Mouse (Mus musculus) brain, adult 2 months (tissue): ENCODE results near the gene Ptcra.

Experiments used
- DNase-seq: peaks from one replicate; pipeline ENCODE4 v3.0.0; 2011; ENCODE audit warnings: low read depth, low spot score

The Ptcra gene

GRCm38 (mm10) chr17:46725731-46726645, 37.5 kb downstream of the Ptcra start:
- peak; percentile 91 for DNase-seq

- DNase-seq, result peak; percentile 47
Measured at GRCm38 (mm10) chr17:46725273-46725672, 38.2 kb downstream of the Ptcra start.

- DNase-seq, result no peak
Measured at GRCm38 (mm10) chr17:46724477-46725084, 38.9 kb downstream of the Ptcra start.

GRCm38 (mm10) chr17:46721077-46721476, 42.4 kb downstream of the Ptcra start:
- DNase-seq, result no peak

- DNase-seq, result no peak
Measured at GRCm38 (mm10) chr17:46714756-46715481, 48.6 kb downstream of the Ptcra start.

DNA sequence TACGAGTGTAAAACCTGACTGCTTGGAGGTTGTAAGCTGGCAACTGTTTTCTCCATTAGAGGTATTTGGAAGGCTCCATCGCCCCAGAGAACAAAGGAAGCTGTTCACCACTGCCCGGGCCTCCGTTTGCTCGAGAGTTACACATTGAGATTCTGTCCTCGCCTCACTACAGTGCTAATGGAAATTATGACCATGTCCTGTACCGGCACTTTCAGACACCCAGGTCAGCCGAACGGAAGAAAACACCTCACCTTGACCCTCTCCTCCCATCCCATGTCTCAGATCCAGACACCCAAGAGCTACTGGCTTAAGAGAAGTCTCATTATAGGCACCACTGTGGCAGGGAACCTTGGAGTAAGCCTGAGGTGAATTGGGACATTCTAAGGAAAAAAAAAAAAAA, 49.7 kb downstream of the Ptcra start:
- no peak for DNase-seq

DNA sequence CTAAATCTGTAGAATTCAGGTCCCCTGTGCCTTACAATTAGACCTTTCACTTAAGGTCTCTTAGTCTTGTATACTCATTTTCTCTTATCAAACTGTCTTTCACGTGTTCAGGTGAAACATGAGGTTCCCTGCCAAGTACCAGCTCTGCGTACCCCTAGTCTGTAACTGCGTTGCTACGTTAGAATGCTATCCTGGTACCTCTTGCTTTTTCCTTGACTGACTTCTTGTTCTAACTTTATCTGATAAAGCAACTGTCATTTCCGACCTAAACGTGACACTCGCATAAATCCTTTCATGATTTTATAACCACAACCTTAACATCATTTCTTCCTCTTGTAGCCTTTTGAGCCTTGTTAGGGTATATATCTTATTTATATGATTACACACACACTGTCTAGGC, 51.1 kb downstream of the Ptcra start:
- no peak for DNase-seq

GRCm38 (mm10) chr17:46711612-46712271, 51.8 kb downstream of the Ptcra start:
- peak; percentile 27 for DNase-seq

GRCm38 (mm10) chr17:46710959-46711597, 52.4 kb downstream of the Ptcra start, which contains the start of gene Pex6:
Pex6 (plus strand) TSS chr17:46711463.
- peak; percentile 98 for DNase-seq

- DNase-seq, result no peak
Measured at GRCm38 (mm10) chr17:46706375-46707089, 57.0 kb downstream of the Ptcra start.
